Mouse (Mus musculus) forebrain, postnatal 0 days (tissue): ENCODE measurements at regions not wholly inside any gene's neighbourhood (a gene's known extent, or its start where the extent isn't known, plus 50 kb on each side); places are given as distances from the start of the nearest gene placed in this dataset.
A peak's percentile ranks its signal among the peaks of the same experiment; 100 is the strongest.

Experiments
- ATAC-seq: fragments of 200-750 bp; cut with Nextera tagmentation; 2 replicates; pipeline ENCODE4 v1.8.0; 2017; ENCODE audit warnings: mild to moderate bottlenecking, moderate library complexity
- DNase-seq: peaks from one replicate; pipeline ENCODE4 v3.0.0-alpha.2; 2015
- H3K27ac ChIP-seq: fragments of 300-500 bp; sonication (generic); 2 replicates; pipeline ENCODE4 v1.5.1; 2014; ENCODE audit warnings: low read depth, mild to moderate bottlenecking, antibody characterized with exemption, low read length, moderate library complexity, mixed read lengths
- H3K27me3 ChIP-seq: fragments of 300-500 bp; sonication (generic); 2 replicates; pipeline ENCODE4 v1.6.1; 2014; ENCODE audit warnings: mild to moderate bottlenecking, low read length, mixed read lengths; ENCODE audit not compliant: insufficient read depth
- H3K36me3 ChIP-seq: fragments of 300-500 bp; sonication (generic); 2 replicates; pipeline ENCODE4 v1.6.1; 2014; ENCODE audit warnings: mild to moderate bottlenecking, moderate library complexity; ENCODE audit not compliant: insufficient read depth
- H3K4me1 ChIP-seq: fragments of 300-500 bp; sonication (generic); 2 replicates; pipeline ENCODE4 v1.6.1; 2014; ENCODE audit warnings: antibody characterized with exemption; ENCODE audit not compliant: insufficient read depth
- H3K4me2 ChIP-seq: fragments of 300-500 bp; sonication (generic); 2 replicates; pipeline ENCODE4 v1.6.1; 2014; ENCODE audit warnings: low read depth, mild to moderate bottlenecking, moderate library complexity
- H3K4me3 ChIP-seq: fragments of 300-500 bp; sonication (generic); 2 replicates; pipeline ENCODE4 v1.5.1; 2014; ENCODE audit warnings: low read depth, low read length, mixed read lengths
- H3K9ac ChIP-seq: fragments of 300-500 bp; sonication (generic); 2 replicates; pipeline ENCODE4 v1.6.1; 2014; ENCODE audit warnings: mild to moderate bottlenecking
- H3K9me3 ChIP-seq: fragments of 300-500 bp; sonication (generic); 2 replicates; pipeline ENCODE4 v1.6.1; 2016; ENCODE audit warnings: low read length
- CTCF ChIP-seq: sonication (generic); IDR thresholded peaks from 2 replicates; pipeline ENCODE4 v1.5.1; 2016; ENCODE audit warnings: antibody characterized with exemption, control low read depth, low read depth
- WGBS: fragments of 180-500 bp; shearing (Covaris S2); extraction: QIAGEN DNeasy Blood & Tissue Kit; methylation state at CpG from one replicate; pipeline ENCODE4 v1.1.7; 2014; 5-methylcytosine and 5-hydroxymethylcytosine counted together

DNA sequence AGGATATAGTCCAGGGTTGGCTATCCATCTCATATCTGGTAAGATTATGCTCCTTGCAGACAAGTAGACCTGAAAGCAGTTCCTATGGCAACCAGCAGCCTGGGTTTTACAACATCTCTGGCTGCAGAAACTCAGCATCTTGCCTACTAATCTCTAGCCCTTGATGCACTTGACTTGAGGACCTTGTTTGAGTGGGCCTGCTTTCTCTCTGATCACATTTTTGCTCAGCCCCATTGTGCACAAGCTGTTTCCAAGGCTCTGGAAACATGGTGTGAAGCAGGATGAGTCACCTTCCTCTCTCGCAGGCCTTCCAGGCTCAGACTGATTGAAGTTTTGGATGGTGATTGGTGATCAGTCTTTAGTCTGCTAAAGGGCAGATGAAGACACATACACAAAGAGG lies 224.4 kb upstream of the Eef2kmt start:
- Histone ChIP-seq H3K4me3 (no peak overlapping the region), H3K4me1 (0 out of 2 replicates have a peak, but pooled peaks cover 5% of the 10 kb centered on the region), H3K27me3 (no peaks in the 10 kb centered on the region), H3K9ac (no peak overlapping the region), H3K36me3 (no peaks in the 10 kb centered on the region), H3K9me3 (no peaks in the 10 kb centered on the region), H3K4me2 (no peak overlapping the region), H3K27ac (no peak overlapping the region)
- WGBS: 75% methylated on average over 1 of the region's 1 CpGs
- TF ChIP-seq CTCF: no peak
- DNase-seq (peak; percentile 46), ATAC-seq (no peak)

DNA sequence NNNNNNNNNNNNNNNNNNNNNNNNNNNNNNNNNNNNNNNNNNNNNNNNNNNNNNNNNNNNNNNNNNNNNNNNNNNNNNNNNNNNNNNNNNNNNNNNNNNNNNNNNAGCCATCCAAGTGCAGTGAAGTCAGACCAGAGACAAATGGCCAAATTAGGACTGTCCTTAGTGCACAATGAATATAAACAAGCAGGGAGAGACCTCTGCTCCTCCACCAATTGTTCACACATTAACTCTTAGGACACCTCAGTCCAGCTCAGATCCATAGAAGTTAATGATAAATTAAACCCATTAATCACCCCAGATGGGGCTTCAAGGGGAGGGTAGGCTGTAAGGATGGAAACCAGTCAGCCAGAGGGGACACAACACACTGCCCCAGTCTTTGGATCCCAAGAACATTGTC lies 223.2 kb upstream of the Eef2kmt start:
- DNase-seq: no peak
- Histone ChIP-seq H3K9me3 (no peaks in the 10 kb centered on the region), H3K27ac (no peak overlapping the region), H3K4me1 (0 out of 2 replicates have a peak, but pooled peaks cover 5% of the 10 kb centered on the region), H3K9ac (no peak overlapping the region), H3K4me2 (no peak overlapping the region), H3K4me3 (no peak overlapping the region), H3K36me3 (no peaks in the 10 kb centered on the region), H3K27me3 (no peaks in the 10 kb centered on the region)
- ATAC-seq: no peak
- no peak for TF ChIP-seq CTCF

DNA sequence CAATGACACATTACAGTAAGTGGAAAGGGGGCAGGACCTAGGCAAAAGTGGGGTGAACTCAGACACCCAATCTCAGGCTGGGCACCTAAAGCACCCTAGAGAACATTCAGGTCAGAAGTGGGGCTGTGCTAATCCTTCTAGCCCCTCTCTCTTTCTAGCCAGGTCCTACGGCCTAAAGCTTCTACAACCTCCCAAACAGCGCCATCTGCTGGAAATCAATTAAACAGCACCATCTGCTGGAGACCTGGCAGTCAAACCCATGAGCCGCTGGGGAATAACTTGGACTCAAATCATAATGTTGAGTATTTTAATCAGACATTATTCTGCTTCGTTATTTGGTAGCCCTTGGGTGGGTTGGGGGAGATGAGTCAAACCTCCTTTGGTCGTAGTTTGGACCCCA lies 215.5 kb upstream of the Eef2kmt start:
- Histone ChIP-seq H3K4me1 (0 out of 2 replicates have a peak, but pooled peaks cover 5% of the 10 kb centered on the region), H3K4me2 (no peak overlapping the region), H3K9ac (no peak overlapping the region), H3K36me3 (no peaks in the 10 kb centered on the region), H3K9me3 (no peaks in the 10 kb centered on the region), H3K27me3 (no peaks in the 10 kb centered on the region), H3K4me3 (no peak overlapping the region), H3K27ac (no peak overlapping the region)
- WGBS: 18% methylated on average over 5 of the region's 5 CpGs
- DNase-seq: peak; percentile 72
- TF ChIP-seq CTCF: peak; percentile 75
- no peak for ATAC-seq

DNA sequence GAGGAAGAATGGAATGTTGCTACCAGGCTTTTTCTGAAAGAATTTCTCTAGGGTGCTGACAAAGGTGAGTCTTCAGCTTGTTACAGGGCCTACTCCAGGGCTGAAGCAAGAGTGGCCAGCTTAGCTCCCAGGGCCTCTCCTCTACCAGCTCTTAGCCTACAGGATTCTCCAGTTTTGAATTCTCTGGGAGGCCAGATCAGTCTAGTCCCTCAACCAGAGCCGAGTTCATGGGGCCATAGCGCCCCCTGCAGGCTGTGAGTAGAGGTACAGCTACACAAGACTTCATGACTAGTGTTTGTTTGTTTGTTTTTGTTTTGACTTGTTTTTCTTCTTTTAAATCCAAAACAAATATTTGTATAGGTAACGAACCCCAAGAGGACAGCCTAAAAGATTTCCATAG lies 211.8 kb upstream of the Eef2kmt start:
- WGBS: 8% methylated on average over 3 of the region's 3 CpGs
- no peaks in the 10 kb centered on the region for H3K9me3 ChIP-seq
- H3K4me3 ChIP-seq: no peak overlapping the region
- H3K4me2 ChIP-seq: no peak overlapping the region
- ATAC-seq (peak; percentile 64), DNase-seq (peak; percentile 69)
- no peaks in the 10 kb centered on the region for H3K36me3 ChIP-seq
- no peak overlapping the region for H3K9ac ChIP-seq
- no peaks in the 10 kb centered on the region for H3K4me1 ChIP-seq
- peak; percentile 78 for TF ChIP-seq CTCF
- H3K27ac ChIP-seq: no peak overlapping the region
- H3K27me3 ChIP-seq: no peaks in the 10 kb centered on the region

DNA sequence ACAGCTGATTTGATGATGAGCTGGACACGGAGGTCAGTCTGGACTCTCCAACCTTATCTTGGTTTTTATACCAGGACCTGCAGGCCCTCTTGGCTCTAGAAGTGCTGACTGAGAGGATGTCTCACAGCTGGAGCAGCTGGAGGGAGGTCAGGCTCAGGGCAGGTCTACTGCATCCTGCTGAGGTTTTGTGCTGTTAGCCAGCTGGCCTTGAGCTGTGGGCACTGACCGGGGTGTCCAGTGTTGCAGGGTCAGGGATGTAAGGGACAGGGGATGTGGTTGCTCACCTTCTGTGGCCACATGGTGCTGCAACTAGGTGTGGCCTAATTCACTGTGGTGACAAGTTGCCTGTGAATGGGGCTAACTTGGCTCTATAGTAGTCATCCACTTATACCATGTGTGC lies 211.0 kb upstream of the Eef2kmt start:
- Histone ChIP-seq H3K27me3 (no peaks in the 10 kb centered on the region), H3K36me3 (no peaks in the 10 kb centered on the region), H3K4me3 (no peak overlapping the region), H3K4me2 (no peak overlapping the region), H3K27ac (no peak overlapping the region), H3K4me1 (no peaks in the 10 kb centered on the region), H3K9ac (no peak overlapping the region), H3K9me3 (no peaks in the 10 kb centered on the region)
- TF ChIP-seq CTCF: no peak
- DNase-seq (no peak), ATAC-seq (no peak)
- 69% methylated on average over 2 of the region's 2 CpGs for WGBS

DNA sequence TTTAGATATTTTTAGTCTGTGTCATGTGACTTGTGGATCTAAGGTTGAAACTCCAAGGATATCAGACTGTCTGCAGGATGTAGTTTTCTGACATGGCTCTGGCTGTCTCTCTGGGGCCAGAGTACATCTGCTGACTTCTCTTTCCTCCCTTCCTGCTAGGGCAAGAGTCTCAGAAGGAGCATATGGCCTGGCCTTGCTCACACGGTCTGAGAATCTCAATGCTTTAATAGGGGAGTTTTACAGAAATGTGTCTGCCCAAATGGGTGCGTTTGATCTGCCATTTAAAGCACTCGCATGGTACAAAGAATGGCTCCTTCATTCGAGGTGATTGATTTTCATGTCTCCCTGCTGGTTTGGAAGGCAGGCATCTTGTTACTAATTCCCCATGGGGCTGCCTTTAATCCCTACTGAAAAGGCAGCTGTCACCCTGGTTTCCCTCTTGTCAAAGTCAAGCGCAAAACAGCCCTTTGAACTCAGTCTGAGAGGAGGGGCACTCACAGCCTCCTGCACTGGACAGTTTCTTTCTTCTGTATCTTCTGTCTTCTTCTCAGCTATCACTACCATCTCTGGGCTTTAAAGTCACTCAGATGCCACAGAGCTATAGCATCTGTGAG lies 199.7 kb upstream of the Eef2kmt start:
- Histone ChIP-seq H3K27me3 (no peaks in the 10 kb centered on the region), H3K4me3 (no peak overlapping the region), H3K4me2 (no peak overlapping the region), H3K27ac (no peak overlapping the region), H3K9me3 (no peaks in the 10 kb centered on the region), H3K36me3 (no peaks in the 10 kb centered on the region), H3K9ac (no peak overlapping the region), H3K4me1 (no peaks in the 10 kb centered on the region)
- 4% methylated on average over 5 of the region's 5 CpGs for WGBS
- DNase-seq (no peak), ATAC-seq (no peak)
- no peak for TF ChIP-seq CTCF

DNA sequence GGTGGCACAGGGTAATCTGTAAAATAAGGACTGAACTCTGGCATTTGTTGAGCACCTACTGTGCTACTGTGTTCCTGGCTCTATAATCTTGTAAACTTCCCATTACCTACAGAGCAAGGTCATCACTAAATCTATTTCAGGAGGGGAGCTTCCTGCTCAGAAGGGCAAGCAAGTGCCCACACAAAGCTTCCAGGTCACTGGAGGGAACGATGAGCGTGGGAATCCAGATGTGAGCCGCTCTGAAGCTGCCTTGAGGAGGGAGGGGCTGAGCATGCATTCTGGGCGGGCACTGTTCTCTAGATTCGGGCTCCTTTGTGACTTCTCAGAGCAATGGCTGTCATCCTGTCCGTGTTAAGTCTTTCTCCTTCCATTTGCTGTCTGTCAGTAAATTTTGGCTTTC lies 198.5 kb upstream of the Eef2kmt start:
- no peak overlapping the region for H3K4me2 ChIP-seq
- no peak for TF ChIP-seq CTCF
- no peak overlapping the region for H3K27ac ChIP-seq
- no peaks in the 10 kb centered on the region for H3K36me3 ChIP-seq
- DNase-seq: no peak
- no peak for ATAC-seq
- no peaks in the 10 kb centered on the region for H3K4me1 ChIP-seq
- 14% methylated on average over 6 of the region's 6 CpGs for WGBS
- H3K9ac ChIP-seq: no peak overlapping the region
- no peaks in the 10 kb centered on the region for H3K9me3 ChIP-seq
- H3K4me3 ChIP-seq: no peak overlapping the region
- H3K27me3 ChIP-seq: no peaks in the 10 kb centered on the region
